Mouse (Mus musculus) liver, adult 10 weeks (tissue): ENCODE results near the gene 2310007B03Rik. TPM values are rescaled to one million over a fixed set of nuclear protein-coding genes. Genes with fewer than 3 reads are reported as not detected.

Experiments used
- polyA plus RNA-seq: library from polyadenylated mRNA; stranded (reverse); fragments of 350-450 nt; fragmentation: Illumina TruSeq; extraction: RNeasy Lipid Tissue Mini Kit (QIAGEN cat#74804); gene quantifications from one replicate; pipeline ENCODE4 v1.2.3, GENCODE M21; 2014; ENCODE audit warnings: low read depth, low replicate concordance

2310007B03Rik gene
- polyA plus RNA-seq = not detected

GRCm38 (mm10) chr1:93160501-93161133 lies at the start of gene 2310007B03Rik:
Gene 2310007B03Rik (minus strand): TSS chr1:93160948.

GRCm38 (mm10) chr1:93168295-93168775 lies 7.6 kb upstream of the 2310007B03Rik start, which contains the start of gene Crocc2:
Gene Crocc2 (plus strand): TSS chr1:93168725.

GRCm38 (mm10) chr1:93135036-93135526 lies 25.7 kb downstream of the 2310007B03Rik start, which contains the start of gene Agxt:
Gene Agxt (plus strand): TSS chr1:93135240.

GRCm38 (mm10) chr1:93101571-93102061 lies 59.1 kb downstream of the 2310007B03Rik start, which contains the start of gene Kif1a:
Gene Kif1a (minus strand): TSS chr1:93101951.

Other genes starting within 250 kb of the 2310007B03Rik start
- 4.3 TPM for gene Capn10, start 226.6 kb downstream of the 2310007B03Rik start, polyA plus RNA-seq
- 0.16 TPM for gene Gpr35, start 210.1 kb downstream of the 2310007B03Rik start, polyA plus RNA-seq
- not detected for gene Aqp12, start 154.6 kb downstream of the 2310007B03Rik start, polyA plus RNA-seq
- 0.05 TPM for gene Kif1a, start 59.0 kb downstream of the 2310007B03Rik start, polyA plus RNA-seq
- 60.3 TPM for gene Agxt, start 25.7 kb downstream of the 2310007B03Rik start, polyA plus RNA-seq
- not detected for gene Crocc2, start 7.8 kb upstream of the 2310007B03Rik start, polyA plus RNA-seq
- 6.9 TPM for gene Sned1, start 74.9 kb upstream of the 2310007B03Rik start, polyA plus RNA-seq
- 16.7 TPM for gene Mterf4, start 145.0 kb upstream of the 2310007B03Rik start, polyA plus RNA-seq
- 60.3 TPM for gene Ppp1r7, start 181.9 kb upstream of the 2310007B03Rik start, polyA plus RNA-seq
- gene Pask, start 182.5 kb upstream of the 2310007B03Rik start, polyA plus RNA-seq = 0.29 TPM
- gene Ano7, start 213.0 kb upstream of the 2310007B03Rik start, polyA plus RNA-seq = not detected